8 mouse cellular contexts compared by ENCODE assay signal in the genomic region with DNA sequence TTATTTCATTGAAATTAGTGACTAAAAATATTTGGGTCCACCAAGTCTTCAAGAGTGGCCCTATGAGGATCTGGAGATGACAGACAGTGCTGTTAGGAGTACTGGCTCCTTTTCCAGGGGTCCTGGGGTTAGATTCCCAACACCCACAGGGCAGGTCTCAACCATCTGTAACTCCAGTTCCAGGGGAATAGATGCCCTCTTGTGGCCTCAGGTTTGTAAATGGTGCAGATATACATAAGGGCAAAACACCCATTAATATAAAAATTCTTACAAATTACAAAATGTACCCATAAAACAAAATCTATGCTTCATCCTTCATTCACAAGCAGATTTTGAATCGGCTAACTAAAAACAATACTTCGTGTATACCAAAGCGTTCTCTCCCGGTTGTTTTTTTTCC. TPM values are rescaled to one million over a fixed set of nuclear protein-coding genes. Genes with fewer than 3 reads are reported as not detected.
DNase-seq lines count a peak whose midpoint lies in the region; ATAC-seq and TF ChIP-seq lines count a peak whose summit lies in the region.

No protein-coding gene starts in this region.

- H3K4me3 ChIP-seq in heart, embryonic 14.5 days (ENCODE audit: control insufficient read depth in 1 of 2, insufficient read depth in 1 of 2, low read depth in 1 of 2, low read length in 2 of 2), result peak overlapping the region; percentile 86 to 97
- peak overlapping the region; percentile 100 for H3K4me3 ChIP-seq in forebrain, embryonic 15.5 days
- peak overlapping the region; percentile 69 for H3K4me3 ChIP-seq in macrophage (ENCODE audit: inconsistent target)
- H3K4me3 ChIP-seq in kidney, adult 2 months (ENCODE audit: insufficient read depth, low read depth, low read length), result no peak overlapping the region

- peak overlapping the region; percentile 98 for H3K9ac ChIP-seq in heart, embryonic 14.5 days (ENCODE audit: low read length)
- peak overlapping the region; percentile 97 for H3K9ac ChIP-seq in forebrain, embryonic 15.5 days (replicated peaks)

- ATAC-seq in heart, embryonic 14.5 days (ENCODE audit: insufficient number of reproducible peaks, insufficient read depth, low FRiP score, low read depth), result no peak
- no peak for ATAC-seq in forebrain, embryonic 15.5 days (replicated peaks)

- no peak for DNase-seq in heart, adult 18-20 months
- DNase-seq in ES-CJ7 (ENCODE audit: low read depth, low spot score), result peak; percentile 40
- DNase-seq in kidney, adult 2 months, result no peak
- DNase-seq in gastrocnemius, postnatal 14 days, result no peak
- DNase-seq in left cerebral cortex, postnatal 10 days (ENCODE audit: extremely low spot score in 1 of 2, low spot score in 2 of 2), result no peak

- H3K79me2 ChIP-seq in macrophage (ENCODE audit: inconsistent target), result peaks cover 37% of the 10 kb centered on the region

- 36% methylated on average over 4 of the region's 4 CpGs for WGBS in heart, embryonic 14.5 days
- 35% methylated on average over 4 of the region's 4 CpGs for WGBS in forebrain, embryonic 15.5 days
- 34% methylated on average over 4 of the region's 4 CpGs for WGBS in macrophage (ENCODE audit: missing documents)
- WGBS in kidney, adult 2 months, result 32% methylated on average over 4 of the region's 4 CpGs

- no peak for TF ChIP-seq POLR2A in kidney, adult 2 months (IDR thresholded peaks at IDR 0.05; ENCODE audit: low read depth, low read length)

- H3K9me3 ChIP-seq in heart, embryonic 14.5 days (ENCODE audit: control insufficient read depth, low read length), result no peaks in the 10 kb centered on the region
- no peaks in the 10 kb centered on the region for H3K9me3 ChIP-seq in forebrain, embryonic 15.5 days

- H3K4me2 ChIP-seq in heart, embryonic 14.5 days (ENCODE audit: low read length), result peak overlapping the region; percentile 62
- H3K4me2 ChIP-seq in forebrain, embryonic 15.5 days (replicated peaks), result peak overlapping the region; percentile 54

- H3K27ac ChIP-seq in heart, embryonic 14.5 days (replicated peaks in 1 of 2; ENCODE audit: control insufficient read depth in 1 of 2, insufficient read depth in 1 of 2, low read depth in 2 of 2, low read length in 2 of 2), result peak overlapping the region in 1 of 2 experiments; percentile 94; a peak in 2 of 4 replicates
- peak overlapping the region; percentile 91; the same call in 1 of the 2 replicates for H3K27ac ChIP-seq in forebrain, embryonic 15.5 days (replicated peaks)
- peak overlapping the region; percentile 37; the same call in 1 of the 2 replicates for H3K27ac ChIP-seq in macrophage
- no peak overlapping the region for H3K27ac ChIP-seq in kidney, adult 2 months (ENCODE audit: insufficient read depth, low read depth, low read length)

- intact Hi-C loops in gastrocnemius, postnatal 14 days (cut with DNase I; ENCODE audit: low total_unique reads), result no loop called here
- intact Hi-C loops in left cerebral cortex, postnatal 10 days (cut with DNase I), result no loop called here

- no peak for TF ChIP-seq CTCF in kidney, adult 2 months (conservative IDR thresholded peaks at IDR 0.05; ENCODE audit: insufficient read depth, insufficient read length, low read depth, low read length)

- no peaks in the 10 kb centered on the region for H3K27me3 ChIP-seq in heart, embryonic 14.5 days (ENCODE audit: control insufficient read depth, insufficient read depth, low read length)
- H3K27me3 ChIP-seq in forebrain, embryonic 15.5 days, result no peaks in the 10 kb centered on the region
- H3K27me3 ChIP-seq in kidney, adult 2 months (replicated peaks; ENCODE audit: control insufficient read depth, insufficient read depth, low read length), result no peaks in the 10 kb centered on the region

- peaks cover 0 to 16% of the 10 kb centered on the region in 2 experiments; a peak in 2 of 4 replicates for H3K4me1 ChIP-seq in heart, embryonic 14.5 days (ENCODE audit: control insufficient read depth in 2 of 2, insufficient read depth in 2 of 2, low read length in 2 of 2)
- H3K4me1 ChIP-seq in forebrain, embryonic 15.5 days, result peaks cover 24% of the 10 kb centered on the region
- H3K4me1 ChIP-seq in kidney, adult 2 months (ENCODE audit: control insufficient read depth, insufficient read depth, low read length), result 0 out of 2 replicates have a peak, but pooled peaks cover 5% of the 10 kb centered on the region

- peaks cover 10% of the 10 kb centered on the region for H3K36me3 ChIP-seq in heart, embryonic 14.5 days (ENCODE audit: control insufficient read depth, insufficient read depth, low read length)
- H3K36me3 ChIP-seq in forebrain, embryonic 15.5 days, result peaks cover 8% of the 10 kb centered on the region
- H3K36me3 ChIP-seq in macrophage (ENCODE audit: inconsistent target), result peaks cover 9% of the 10 kb centered on the region
- H3K36me3 ChIP-seq in kidney, adult 2 months (ENCODE audit: control insufficient read depth, insufficient read depth, low read length), result peaks cover 2% of the 10 kb centered on the region; the same call in 1 of the 2 replicates

RNA-seq across cellular contexts. Expression of a gene that starts 0.6 kb away (rescaled TPM):
- polyA plus RNA-seq in heart, embryonic 14.5 days (2014; fragmentation: Nextera tagmentation; extraction: Ambion mirVana), result 43.0 and 44.3 TPM in 2 replicates
- total RNA-seq in heart, adult 18-20 months (2021), result 10 to 100 TPM; 36.2 to 42.1 TPM
- polyA plus RNA-seq in forebrain, embryonic 15.5 days (2015; fragmentation: Nextera tagmentation; extraction: Ambion mirVana), result 169 and 184 TPM in 2 replicates
- total RNA-seq in macrophage (2018; cell fraction: chromatin; rRNA removed), result 10 to 100 TPM; 18.6 to 58.8 (median 48.0) TPM
- 10 to 100 TPM; 34.2 to 79.2 (median 54.9) TPM for total RNA-seq in macrophage (2018; cell fraction: cytosol; rRNA removed)
- 10 to 100 TPM; 31.0 to 81.7 (median 54.4) TPM for total RNA-seq in macrophage (2018; cell fraction: nucleus; rRNA removed)
- polyA plus RNA-seq in macrophage (2018), result 48.5 to 60.8 TPM (median 53.1 TPM) in 3 replicates
- polyA plus RNA-seq in kidney, adult 2 months (2012; rRNA removed), result 8.3 and 13.2 TPM in 2 replicates
- 10 to 100 TPM; 21.3 to 22.7 TPM for total RNA-seq in gastrocnemius, postnatal 14 days (2021)
- total RNA-seq in left cerebral cortex, postnatal 10 days (2021), result 100 to 1,000 TPM; 124 to 133 TPM

RNA-seq across cellular contexts. Expression of a gene that starts 27.4 kb away (rescaled TPM):
- 19.3 and 20.8 TPM in 2 replicates for polyA plus RNA-seq in heart, embryonic 14.5 days (2014; fragmentation: Nextera tagmentation; extraction: Ambion mirVana)
- 10 to 100 TPM; 23.3 to 23.6 TPM for total RNA-seq in heart, adult 18-20 months (2021)
- 2.8 and 3.0 TPM in 2 replicates for polyA plus RNA-seq in forebrain, embryonic 15.5 days (2015; fragmentation: Nextera tagmentation; extraction: Ambion mirVana)
- total RNA-seq in macrophage (2018; cell fraction: chromatin; rRNA removed), result 1 to 10 TPM in 7 of 26 experiments, under 1 TPM in 19; 0.26 to 2.2 (median 0.73) TPM
- under 1 TPM; 0.10 to 0.43 (median 0.24) TPM for total RNA-seq in macrophage (2018; cell fraction: cytosol; rRNA removed)
- 1 to 10 TPM in 3 of 26 experiments, under 1 TPM in 23; 0.06 to 1.8 (median 0.52) TPM for total RNA-seq in macrophage (2018; cell fraction: nucleus; rRNA removed)
- polyA plus RNA-seq in macrophage (2018), result 0.11 to 0.49 TPM (median 0.12 TPM) in 3 replicates
- 106 and 131 TPM in 2 replicates for polyA plus RNA-seq in kidney, adult 2 months (2012; rRNA removed)
- 10 to 100 TPM; 17.3 to 18.8 TPM for total RNA-seq in gastrocnemius, postnatal 14 days (2021)
- 10 to 100 TPM; 19.6 to 21.2 TPM for total RNA-seq in left cerebral cortex, postnatal 10 days (2021)
